Mouse (Mus musculus) limb, embryonic 11.5 days (tissue): ENCODE data around the gene Ttc27. TPM values are rescaled to one million over a fixed set of nuclear protein-coding genes. Genes with fewer than 3 reads are reported as not detected.

Experiments used
- ATAC-seq: fragments of 200-750 bp; cut with Nextera tagmentation; 2 replicates; pipeline ENCODE4 v1.8.0; 2017; ENCODE audit warnings: low read depth; ENCODE audit not compliant: insufficient number of reproducible peaks, low FRiP score, low TSS enrichment
- DNase-seq: peaks from one replicate; pipeline ENCODE4 v3.0.0-alpha.2; 2015; ENCODE audit warnings: low spot score
- H3K27ac ChIP-seq: fragments of 300-500 bp; sonication (generic); replicated peaks from 2 replicates; pipeline ENCODE4 v1.5.1; 2014; ENCODE audit warnings: low read depth, mild to moderate bottlenecking, low read length
- H3K27me3 ChIP-seq: fragments of 300-500 bp; sonication (generic); 2 replicates; pipeline ENCODE4 v1.6.1; 2014; ENCODE audit warnings: mild to moderate bottlenecking, low read length, mixed read lengths; ENCODE audit not compliant: control insufficient read depth, insufficient read depth
- H3K36me3 ChIP-seq: fragments of 300-500 bp; sonication (generic); 2 replicates; pipeline ENCODE4 v1.6.1; 2014; ENCODE audit warnings: mild to moderate bottlenecking, low read length, moderate library complexity, mixed read lengths; ENCODE audit not compliant: control insufficient read depth, insufficient read depth
- H3K4me1 ChIP-seq: fragments of 300-500 bp; sonication (generic); 2 replicates; pipeline ENCODE4 v1.6.1; 2014; ENCODE audit warnings: low read length, mixed read lengths; ENCODE audit not compliant: control insufficient read depth, insufficient read depth
- H3K4me2 ChIP-seq: fragments of 300-500 bp; sonication (generic); 2 replicates; pipeline ENCODE4 v1.6.1; 2014; ENCODE audit warnings: low read depth, mild to moderate bottlenecking, moderate library complexity; ENCODE audit not compliant: severe bottlenecking
- H3K4me3 ChIP-seq: fragments of 300-500 bp; sonication (generic); 2 replicates; pipeline ENCODE4 v1.5.1; 2014; ENCODE audit warnings: low read depth, low read length
- H3K9ac ChIP-seq: fragments of 300-500 bp; sonication (generic); 2 replicates; pipeline ENCODE4 v1.6.1; 2014; ENCODE audit warnings: mild to moderate bottlenecking, low read length
- H3K9me3 ChIP-seq: fragments of 300-500 bp; sonication (generic); 2 replicates; pipeline ENCODE4 v1.6.1; 2016; ENCODE audit warnings: low read length; ENCODE audit not compliant: control insufficient read depth
- WGBS: fragments of 180-500 bp; shearing (Covaris S2); extraction: QIAGEN DNeasy Blood & Tissue Kit; methylation state at CpG from one replicate; pipeline ENCODE4 v1.1.7; 2014; 5-methylcytosine and 5-hydroxymethylcytosine counted together
- polyA plus RNA-seq: library from polyadenylated mRNA; unstranded; fragments of >200 nt; fragmentation: Nextera tagmentation; extraction: Ambion mirVana; gene quantifications from 2 replicates; pipeline ENCODE4 v1.2.1, GENCODE M21; 2014

Gene Ttc27
- 29.6 and 31.0 TPM in 2 replicates for polyA plus RNA-seq

- H3K9me3 ChIP-seq, result no peaks in the 10 kb centered on the region
- no peaks in the 10 kb centered on the region for H3K27me3 ChIP-seq
- H3K4me3 ChIP-seq, result peak within 1 kb of the TSS; percentile 70
- ATAC-seq (peak; percentile 86), DNase-seq (peak; percentile 97)
- WGBS, result 1% methylated on average over 31 of the region's 31 CpGs
- H3K36me3 ChIP-seq, result no peaks in the 10 kb centered on the region
- peak within 1 kb of the TSS; percentile 71 for H3K4me2 ChIP-seq
- H3K9ac ChIP-seq, result peak within 1 kb of the TSS; percentile 51
- H3K4me1 ChIP-seq, result no peaks in the 10 kb centered on the region
- no peak within 1 kb of the TSS for H3K27ac ChIP-seq
Measured at GRCm38 (mm10) chr17:74717618-74718151, at the start of gene Ttc27. TSS of gene Ttc27 (plus strand) at chr17:74717732.

GRCm38 (mm10) chr17:74668010-74668409, 49.5 kb upstream of the Ttc27 start:
- no peak overlapping the region for H3K9ac ChIP-seq
- H3K27ac ChIP-seq, result no peak overlapping the region
- no peaks in the 10 kb centered on the region for H3K4me1 ChIP-seq
- no peak for ATAC-seq
- peaks cover 18% of the 10 kb centered on the region for H3K36me3 ChIP-seq
- no CpG with 5 or more reads among the region's 1 CpGs for WGBS
- no peaks in the 10 kb centered on the region for H3K27me3 ChIP-seq
- no peak overlapping the region for H3K4me2 ChIP-seq
- H3K4me3 ChIP-seq, result no peak overlapping the region
- no peak for DNase-seq
- no peaks in the 10 kb centered on the region for H3K9me3 ChIP-seq

GRCm38 (mm10) chr17:74670031-74670430, 47.5 kb upstream of the Ttc27 start:
- H3K36me3 ChIP-seq, result peaks cover 18% of the 10 kb centered on the region
- DNase-seq, result no peak
- H3K4me3 ChIP-seq, result no peak overlapping the region
- no peak overlapping the region for H3K4me2 ChIP-seq
- no peaks in the 10 kb centered on the region for H3K9me3 ChIP-seq
- no peaks in the 10 kb centered on the region for H3K4me1 ChIP-seq
- ATAC-seq, result no peak
- no peaks in the 10 kb centered on the region for H3K27me3 ChIP-seq
- WGBS, result 95% methylated on average over 13 of the region's 13 CpGs
- no peak overlapping the region for H3K27ac ChIP-seq
- no peak overlapping the region for H3K9ac ChIP-seq

- no peaks in the 10 kb centered on the region for H3K9me3 ChIP-seq
- 82% methylated on average over 4 of the region's 4 CpGs for WGBS
- ATAC-seq, result no peak
Measured at GRCm38 (mm10) chr17:74672446-74672845, 45.1 kb upstream of the Ttc27 start.

GRCm38 (mm10) chr17:74673251-74673650, 44.3 kb upstream of the Ttc27 start:
- Histone ChIP-seq H3K4me3 (no peak overlapping the region), H3K4me2 (no peak overlapping the region), H3K9ac (no peak overlapping the region), H3K27me3 (no peaks in the 10 kb centered on the region), H3K27ac (no peak overlapping the region), H3K36me3 (peaks cover 19% of the 10 kb centered on the region), H3K9me3 (no peaks in the 10 kb centered on the region), H3K4me1 (no peaks in the 10 kb centered on the region)
- ATAC-seq (no peak), DNase-seq (peak; percentile 37)

More at GRCm38 (mm10) chr17:74672446-74672845, 45.1 kb upstream of the Ttc27 start:
- H3K9ac ChIP-seq, result no peak overlapping the region
- H3K27me3 ChIP-seq, result no peaks in the 10 kb centered on the region
- H3K4me3 ChIP-seq, result no peak overlapping the region
- H3K4me1 ChIP-seq, result no peaks in the 10 kb centered on the region
- no peak overlapping the region for H3K4me2 ChIP-seq
- H3K27ac ChIP-seq, result no peak overlapping the region
- H3K36me3 ChIP-seq, result peaks cover 16% of the 10 kb centered on the region
- no peak for DNase-seq

- Histone ChIP-seq H3K27ac (no peak overlapping the region), H3K9me3 (no peaks in the 10 kb centered on the region), H3K36me3 (peaks cover 12% of the 10 kb centered on the region; the same call in 1 of the 2 replicates), H3K4me3 (no peak overlapping the region), H3K9ac (no peak overlapping the region), H3K4me1 (no peaks in the 10 kb centered on the region), H3K4me2 (no peak overlapping the region), H3K27me3 (no peaks in the 10 kb centered on the region)
- DNase-seq (no peak), ATAC-seq (no peak)
- 92% methylated on average over 8 of the region's 8 CpGs for WGBS
Measured at GRCm38 (mm10) chr17:74678061-74678460, 39.5 kb upstream of the Ttc27 start.

- WGBS, result 88% methylated on average over 3 of the region's 3 CpGs
Measured at GRCm38 (mm10) chr17:74684927-74685326, 32.6 kb upstream of the Ttc27 start.

GRCm38 (mm10) chr17:74688555-74688954, 29.0 kb upstream of the Ttc27 start:
- Histone ChIP-seq H3K4me2 (no peak overlapping the region), H3K9me3 (no peaks in the 10 kb centered on the region), H3K4me1 (no peaks in the 10 kb centered on the region), H3K9ac (no peak overlapping the region), H3K27me3 (no peaks in the 10 kb centered on the region), H3K27ac (no peak overlapping the region), H3K4me3 (no peak overlapping the region), H3K36me3 (peaks cover 11% of the 10 kb centered on the region)
- DNase-seq, result no peak
- 94% methylated on average over 2 of the region's 2 CpGs for WGBS
- ATAC-seq, result no peak

More at GRCm38 (mm10) chr17:74684927-74685326, 32.6 kb upstream of the Ttc27 start:
- Histone ChIP-seq H3K4me2 (no peak overlapping the region), H3K4me1 (no peaks in the 10 kb centered on the region), H3K36me3 (peaks cover 2% of the 10 kb centered on the region), H3K27ac (no peak overlapping the region), H3K4me3 (no peak overlapping the region), H3K27me3 (no peaks in the 10 kb centered on the region), H3K9ac (no peak overlapping the region), H3K9me3 (no peaks in the 10 kb centered on the region)
- DNase-seq (no peak), ATAC-seq (no peak)

GRCm38 (mm10) chr17:74689406-74689805, 28.1 kb upstream of the Ttc27 start:
- 92% methylated on average over 4 of the region's 4 CpGs for WGBS

More at GRCm38 (mm10) chr17:74689406-74689805, 28.1 kb upstream of the Ttc27 start:
- DNase-seq, result no peak
- Histone ChIP-seq H3K27me3 (no peaks in the 10 kb centered on the region), H3K9ac (no peak overlapping the region), H3K4me3 (no peak overlapping the region), H3K4me1 (no peaks in the 10 kb centered on the region), H3K4me2 (no peak overlapping the region), H3K9me3 (no peaks in the 10 kb centered on the region), H3K27ac (no peak overlapping the region), H3K36me3 (peaks cover 11% of the 10 kb centered on the region)
- ATAC-seq, result no peak
